Mouse (Mus musculus): ENCODE measurements at regions not wholly inside any gene's neighbourhood (a gene's known extent, or its start where the extent isn't known, plus 50 kb on each side); places are given as distances from the start of the nearest gene placed in this dataset.

GRCm38 (mm10) chr13:44523516-44523915 lies 205.8 kb upstream of the Jarid2 start:
- TF ChIP-seq CTCF (IDR thresholded peaks at IDR 0.05; ENCODE audit: low read depth): no peak
- TF ChIP-seq EP300 (IDR thresholded peaks at IDR 0.05; ENCODE audit: low read depth): no peak
